In genomic region chr7:123350243-123350642, GRCm38 (mm10) we compare ENCODE assay signal across 27 mouse cellular contexts.
"Had no signal": no experiment of that assay in that cellular context is flagged by ENCODE, and none has a peak within 500 bp of the region (broad histone marks: within the 10 kb centered on the region; RNA-seq: fewer than 3 reads in every experiment).

No protein-coding gene starts in this region.

- H3K9me3 ChIP-seq: heart, embryonic 13.5 days; heart, embryonic 15.5 days; hindbrain, embryonic 13.5 days; hindbrain, embryonic 15.5 days; kidney, embryonic 15.5 days; limb, embryonic 10.5 days; limb, embryonic 12.5 days; liver, embryonic 12.5 days; liver, embryonic 15.5 days had no signal

- H3K36me3 ChIP-seq: heart, embryonic 13.5 days; heart, embryonic 15.5 days; hindbrain, embryonic 13.5 days; hindbrain, embryonic 15.5 days; kidney, embryonic 15.5 days; limb, embryonic 10.5 days; limb, embryonic 12.5 days; liver, embryonic 15.5 days had no signal

- H3K27me3 ChIP-seq: heart, embryonic 13.5 days; heart, embryonic 15.5 days; hindbrain, embryonic 13.5 days; hindbrain, embryonic 15.5 days; kidney, embryonic 15.5 days; limb, embryonic 12.5 days; liver, embryonic 12.5 days; liver, embryonic 15.5 days had no signal

- H3K9ac ChIP-seq: heart, embryonic 13.5 days; heart, embryonic 15.5 days; hindbrain, embryonic 13.5 days; hindbrain, embryonic 15.5 days; kidney, embryonic 15.5 days; limb, embryonic 12.5 days; liver, embryonic 12.5 days; liver, embryonic 15.5 days; liver, postnatal 0 days had no signal

- ATAC-seq: hindbrain, postnatal 0 days; intestine, embryonic 16.5 days; liver, embryonic 12.5 days; liver, postnatal 0 days had no signal

- H3K4me1 ChIP-seq: hindbrain, embryonic 13.5 days had no signal

- H3K4me2 ChIP-seq: heart, embryonic 11.5 days; heart, embryonic 13.5 days; heart, embryonic 15.5 days; hindbrain, embryonic 13.5 days; hindbrain, embryonic 15.5 days; kidney, embryonic 15.5 days; limb, embryonic 12.5 days; liver, embryonic 12.5 days; liver, embryonic 15.5 days had no signal

- H3K4me3 ChIP-seq: heart, adult 2 months; heart, embryonic 13.5 days; heart, embryonic 15.5 days; hindbrain, embryonic 13.5 days; hindbrain, embryonic 15.5 days; kidney, embryonic 15.5 days; left cerebral cortex, adult 2 months; limb, embryonic 10.5 days; limb, embryonic 12.5 days; liver, embryonic 12.5 days; liver, embryonic 15.5 days had no signal

- DNase-seq: gastrocnemius, postnatal 14 days; heart, adult 11 months; heart, adult 2 months; heart, postnatal 14 days; heart, postnatal 36 days; kidney, adult 11 months; kidney, adult 2 months; kidney, adult 9 months; kidney, postnatal 14 days; kidney, postnatal 36 days; layer of hippocampus, postnatal 36 days; liver; liver, postnatal 0 days had no signal

- H3K27ac ChIP-seq: heart, adult 2 months; heart, embryonic 13.5 days; heart, embryonic 15.5 days; hindbrain, embryonic 13.5 days; hindbrain, embryonic 15.5 days; hindbrain, postnatal 0 days; kidney, embryonic 15.5 days; kidney, postnatal 0 days; left cerebral cortex, adult 2 months; limb, embryonic 10.5 days; limb, embryonic 12.5 days; liver, embryonic 15.5 days had no signal
